In genomic region chr9:114853336-114853735, GRCm38 (mm10) we compare ENCODE assay signal across 15 mouse cellular contexts. TPM values are rescaled to one million over a fixed set of nuclear protein-coding genes. Genes with fewer than 3 reads are reported as not detected.
DNase-seq lines count a peak whose midpoint lies in the region; TF ChIP-seq lines count a peak whose summit lies in the region.
"Had no signal": no experiment of that assay in that cellular context is flagged by ENCODE, and none has a peak within 500 bp of the region (broad histone marks: within the 10 kb centered on the region; RNA-seq: fewer than 3 reads in every experiment).

No protein-coding gene starts in this region.

- DNase-seq in adrenal gland, postnatal 10 days, result peak; percentile 27
- DNase-seq in adrenal gland, adult 18-20 months (ENCODE audit: low spot score in 2 of 2), result no peak
- DNase-seq in heart, postnatal 10 days, result peak; percentile 13 to 28
- DNase-seq in heart, adult 8-10 months (ENCODE audit: low spot score), result no peak
- peak; percentile 48 for DNase-seq in brain, embryonic 14.5 days (ENCODE audit: low read depth)
- DNase-seq in lung, postnatal 4 days, result peak; percentile 15 to 48
- no peak for DNase-seq in kidney, adult 11 months
- DNase-seq in layer of hippocampus, adult 11-12 months (ENCODE audit: low spot score), result no peak
- DNase-seq: adrenal gland, adult 2 months; cerebellum, adult 11-12 months; cerebellum, postnatal 25 days; kidney, postnatal 36 days; retina, postnatal 1 day; thymus, postnatal 25 days had no signal

- no peak for TF ChIP-seq POLR2A in brain, embryonic 14.5 days (IDR thresholded peaks at IDR 0.05; ENCODE audit: borderline replicate concordance, extremely low read depth, insufficient read depth, insufficient read length, poor library complexity, severe bottlenecking)

- no peak for TF ChIP-seq CTCF in brain, embryonic 14.5 days (IDR thresholded peaks at IDR 0.05; ENCODE audit: borderline replicate concordance, extremely low read depth, insufficient read depth, insufficient read length)

- intact Hi-C loops in heart, postnatal 10 days (cut with DNase I), result no loop called here

RNA-seq across cellular contexts. Expression of gene Cmtm8, which starts 9.4 kb away (rescaled TPM):
- 10 to 100 TPM; 12.6 to 17.3 TPM for total RNA-seq in adrenal gland, postnatal 10 days (2021)
- total RNA-seq in adrenal gland, adult 18-20 months (2021), result 1 to 10 TPM; 5.8 to 7.3 TPM
- total RNA-seq in heart, postnatal 10 days (2021), result 10 to 100 TPM; 13.1 to 13.6 TPM
- total RNA-seq in heart, adult 8-10 months (2022), result 10 to 100 TPM; 11.5 to 12.5 (median 11.7) TPM
- 7.8 and 8.0 TPM in 2 replicates for polyA plus RNA-seq in brain, embryonic 14.5 days (2012; rRNA removed)
- total RNA-seq: monocyte, adult 5-6 weeks had no signal

Comparison
In these comparisons a context has a peak if more than half of its experiments do, and no peak if none do; other contexts are left out.
1. DNase-seq: peak in adrenal gland, postnatal 10 days (single experiment), heart, postnatal 10 days (2 of 2), brain, embryonic 14.5 days (single experiment) and lung, postnatal 4 days (2 of 2); none in adrenal gland, adult 18-20 months (0 of 2), heart, adult 8-10 months (single experiment), kidney, adult 11 months (single experiment) and layer of hippocampus, adult 11-12 months (single experiment).